Mouse (Mus musculus): Measurements from ENCODE around the gene Ttc7b. TPM values are rescaled to one million over a fixed set of nuclear protein-coding genes. Genes with fewer than 3 reads are reported as not detected.

Ttc7b gene
- polyA plus RNA-seq, 1 experiment, result 7.1 TPM

GRCm38 (mm10) chr12:100319746-100320145 lies 200.9 kb downstream of the Ttc7b start:
- no peak overlapping the region for H3K4me3 ChIP-seq (ENCODE audit: control insufficient read depth, low read depth, low read length)
- H3K27ac ChIP-seq (ENCODE audit: control insufficient read depth, insufficient read depth, low read depth, low read length), result no peak overlapping the region
- no peak for TF ChIP-seq CTCF (IDR thresholded peaks at IDR 0.05; ENCODE audit: control insufficient read depth, insufficient read depth, insufficient replicate concordance, low read depth, low read length)
- no peak for TF ChIP-seq POLR2A (IDR thresholded peaks at IDR 0.05; ENCODE audit: control insufficient read depth, low read depth, low read length)
- no peaks in the 10 kb centered on the region for H3K27me3 ChIP-seq (ENCODE audit: control insufficient read depth, insufficient read depth, low read length)
- no peaks in the 10 kb centered on the region for H3K36me3 ChIP-seq (ENCODE audit: control insufficient read depth, insufficient read depth, low read length)
- H3K4me1 ChIP-seq (ENCODE audit: control insufficient read depth, insufficient read depth, low read length), result no peaks in the 10 kb centered on the region

GRCm38 (mm10) chr12:100317936-100318335 lies 202.7 kb downstream of the Ttc7b start:
- Histone ChIP-seq H3K4me1 (ENCODE audit: control insufficient read depth, insufficient read depth, low read length) (no peaks in the 10 kb centered on the region), H3K27me3 (ENCODE audit: control insufficient read depth, insufficient read depth, low read length) (no peaks in the 10 kb centered on the region), H3K27ac (ENCODE audit: control insufficient read depth, insufficient read depth, low read depth, low read length) (no peak overlapping the region), H3K4me3 (ENCODE audit: control insufficient read depth, low read depth, low read length) (no peak overlapping the region), H3K36me3 (ENCODE audit: control insufficient read depth, insufficient read depth, low read length) (no peaks in the 10 kb centered on the region)
- TF ChIP-seq CTCF (IDR thresholded peaks at IDR 0.05; ENCODE audit: control insufficient read depth, insufficient read depth, insufficient replicate concordance, low read depth, low read length) (no peak), POLR2A (IDR thresholded peaks at IDR 0.05; ENCODE audit: control insufficient read depth, low read depth, low read length) (no peak)

GRCm38 (mm10) chr12:100316094-100316493 lies 204.5 kb downstream of the Ttc7b start:
- H3K4me3 ChIP-seq (ENCODE audit: control insufficient read depth, low read depth, low read length), result no peak overlapping the region
- no peaks in the 10 kb centered on the region for H3K4me1 ChIP-seq (ENCODE audit: control insufficient read depth, insufficient read depth, low read length)

GRCm38 (mm10) chr12:100315119-100315885 lies 205.3 kb downstream of the Ttc7b start:
- Histone ChIP-seq H3K27ac (ENCODE audit: control insufficient read depth, insufficient read depth, low read depth, low read length) (no peak overlapping the region), H3K36me3 (ENCODE audit: control insufficient read depth, insufficient read depth, low read length) (no peaks in the 10 kb centered on the region), H3K4me1 (ENCODE audit: control insufficient read depth, insufficient read depth, low read length) (no peaks in the 10 kb centered on the region), H3K27me3 (ENCODE audit: control insufficient read depth, insufficient read depth, low read length) (no peaks in the 10 kb centered on the region), H3K4me3 (ENCODE audit: control insufficient read depth, low read depth, low read length) (no peak overlapping the region)
- TF ChIP-seq POLR2A (IDR thresholded peaks at IDR 0.05; ENCODE audit: control insufficient read depth, low read depth, low read length), result no peak
- no peak for TF ChIP-seq CTCF (IDR thresholded peaks at IDR 0.05; ENCODE audit: control insufficient read depth, insufficient read depth, insufficient replicate concordance, low read depth, low read length)

More at GRCm38 (mm10) chr12:100316094-100316493, 204.5 kb downstream of the Ttc7b start:
- Histone ChIP-seq H3K27ac (ENCODE audit: control insufficient read depth, insufficient read depth, low read depth, low read length) (no peak overlapping the region), H3K27me3 (ENCODE audit: control insufficient read depth, insufficient read depth, low read length) (no peaks in the 10 kb centered on the region), H3K36me3 (ENCODE audit: control insufficient read depth, insufficient read depth, low read length) (no peaks in the 10 kb centered on the region)
- TF ChIP-seq CTCF (IDR thresholded peaks at IDR 0.05; ENCODE audit: control insufficient read depth, insufficient read depth, insufficient replicate concordance, low read depth, low read length), result no peak

GRCm38 (mm10) chr12:100313785-100314375 lies 206.7 kb downstream of the Ttc7b start:
- no peak overlapping the region for H3K4me3 ChIP-seq (ENCODE audit: control insufficient read depth, low read depth, low read length)
- H3K36me3 ChIP-seq (ENCODE audit: control insufficient read depth, insufficient read depth, low read length), result no peaks in the 10 kb centered on the region
- TF ChIP-seq POLR2A (IDR thresholded peaks at IDR 0.05; ENCODE audit: control insufficient read depth, low read depth, low read length), result no peak
- no peak for TF ChIP-seq CTCF (IDR thresholded peaks at IDR 0.05; ENCODE audit: control insufficient read depth, insufficient read depth, insufficient replicate concordance, low read depth, low read length)
- no peaks in the 10 kb centered on the region for H3K27me3 ChIP-seq (ENCODE audit: control insufficient read depth, insufficient read depth, low read length)
- H3K27ac ChIP-seq (ENCODE audit: control insufficient read depth, insufficient read depth, low read depth, low read length), result no peak overlapping the region
- H3K4me1 ChIP-seq (ENCODE audit: control insufficient read depth, insufficient read depth, low read length), result no peaks in the 10 kb centered on the region

- TF ChIP-seq CTCF (IDR thresholded peaks at IDR 0.05; ENCODE audit: control insufficient read depth, insufficient read depth, insufficient replicate concordance, low read depth, low read length) (no peak), POLR2A (IDR thresholded peaks at IDR 0.05; ENCODE audit: control insufficient read depth, low read depth, low read length) (no peak)
- Histone ChIP-seq H3K4me1 (ENCODE audit: control insufficient read depth, insufficient read depth, low read length) (no peaks in the 10 kb centered on the region), H3K27ac (ENCODE audit: control insufficient read depth, insufficient read depth, low read depth, low read length) (no peak overlapping the region), H3K4me3 (ENCODE audit: control insufficient read depth, low read depth, low read length) (no peak overlapping the region), H3K27me3 (ENCODE audit: control insufficient read depth, insufficient read depth, low read length) (no peaks in the 10 kb centered on the region), H3K36me3 (ENCODE audit: control insufficient read depth, insufficient read depth, low read length) (no peaks in the 10 kb centered on the region)
Measured at GRCm38 (mm10) chr12:100313209-100313608, 207.4 kb downstream of the Ttc7b start.

- Histone ChIP-seq H3K27ac (ENCODE audit: control insufficient read depth, insufficient read depth, low read depth, low read length) (no peak overlapping the region), H3K36me3 (ENCODE audit: control insufficient read depth, insufficient read depth, low read length) (no peaks in the 10 kb centered on the region), H3K4me1 (ENCODE audit: control insufficient read depth, insufficient read depth, low read length) (no peaks in the 10 kb centered on the region), H3K4me3 (ENCODE audit: control insufficient read depth, low read depth, low read length) (no peak overlapping the region), H3K27me3 (ENCODE audit: control insufficient read depth, insufficient read depth, low read length) (no peaks in the 10 kb centered on the region)
- no peak for TF ChIP-seq POLR2A (IDR thresholded peaks at IDR 0.05; ENCODE audit: control insufficient read depth, low read depth, low read length)
Measured at GRCm38 (mm10) chr12:100310471-100311392, 209.9 kb downstream of the Ttc7b start.
